Comparison of ENCODE assay signal across 8 mouse cellular contexts in the genomic region with DNA sequence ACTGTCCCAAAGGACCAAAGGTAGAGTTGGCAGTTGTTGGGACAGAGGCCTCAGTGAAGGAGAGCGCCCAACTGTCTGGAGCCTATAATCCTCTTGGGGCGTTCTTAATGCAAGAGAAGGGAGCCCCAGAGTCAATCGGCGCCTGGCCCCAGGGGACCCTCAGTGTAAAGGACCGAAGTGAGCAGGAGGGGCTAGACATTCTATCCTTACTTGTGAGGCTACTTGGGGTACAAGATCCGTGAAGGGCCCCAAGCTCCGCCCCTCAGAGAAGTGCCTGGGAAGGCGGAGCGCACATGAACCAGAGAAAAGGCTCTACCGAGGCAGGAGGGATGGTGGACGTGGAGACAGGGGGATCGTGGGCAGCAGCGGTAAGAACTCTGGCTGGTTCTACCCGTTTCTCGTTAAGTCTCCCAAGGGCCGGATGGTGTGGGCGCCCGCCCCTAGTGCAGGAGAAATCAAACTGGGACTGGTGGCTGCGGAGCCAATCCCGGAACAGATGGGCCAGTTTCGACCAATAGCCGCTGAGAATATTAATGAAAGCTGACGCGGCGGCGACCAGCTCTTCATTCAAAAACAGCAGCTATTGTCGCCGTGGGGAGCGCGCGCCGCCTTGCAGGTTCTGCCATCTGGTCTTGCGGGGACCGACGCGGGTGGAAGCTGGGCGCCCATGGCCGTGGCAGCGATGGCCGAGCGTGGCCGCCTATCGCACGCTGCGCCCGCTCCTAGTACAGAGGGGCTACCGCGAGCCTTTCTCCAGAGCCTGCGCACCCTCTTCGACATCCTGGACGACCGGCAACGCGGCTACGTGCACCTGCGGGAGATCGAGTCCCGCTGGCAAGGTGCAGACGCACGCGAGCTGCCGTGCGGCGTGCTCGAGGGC. TPM values are rescaled to one million over a fixed set of nuclear protein-coding genes. Genes with fewer than 3 reads are reported as not detected.
DNase-seq lines count a peak whose midpoint lies in the region; ATAC-seq lines count a peak whose summit lies in the region.

A gene (plus strand): TSS at position 558 of the 880 bp plus-strand sequence.

- H3K36me3 ChIP-seq in intestine, embryonic 16.5 days (ENCODE audit: control insufficient read depth, insufficient read depth, low read length): peaks cover 14% of the 10 kb centered on the region

- H3K4me3 ChIP-seq in intestine, embryonic 16.5 days (ENCODE audit: low read length): peak within 1 kb of the TSS; percentile 67

- WGBS in intestine, embryonic 16.5 days: 1% methylated on average over 65 of the region's 65 CpGs

- intact Hi-C loops in left cerebral cortex, postnatal 25 days (cut with DNase I): no loop called here

- H3K4me1 ChIP-seq in intestine, embryonic 16.5 days (ENCODE audit: control insufficient read depth, insufficient read depth, low read length): peaks cover 20% of the 10 kb centered on the region

- H3K27ac ChIP-seq in intestine, embryonic 16.5 days (ENCODE audit: low read length): peak within 1 kb of the TSS; percentile 90

- peak within 1 kb of the TSS; percentile 90 for H3K4me2 ChIP-seq in intestine, embryonic 16.5 days (ENCODE audit: low read depth, low read length)

- DNase-seq in urinary bladder, adult 2 months (ENCODE audit: low spot score): peak; percentile 61
- no peak for DNase-seq in urinary bladder, postnatal 10 days (ENCODE audit: low spot score)
- DNase-seq in embryo, embryonic 9.5 days (ENCODE audit: extremely low spot score): peak; percentile 90
- DNase-seq in gastrocnemius, postnatal 4 days (ENCODE audit: low spot score in 2 of 2): peak; percentile 60 to 82
- DNase-seq in left cerebral cortex, postnatal 25 days (ENCODE audit: low spot score in 2 of 2): peak; percentile 89 to 96
- peak; percentile 93 for DNase-seq in mesoderm, embryonic 11.5 days (ENCODE audit: low read depth, low spot score)
- peak; percentile 86 for DNase-seq in right cerebral cortex, postnatal 25 days

- ATAC-seq in intestine, embryonic 16.5 days: peak; percentile 86

- no peaks in the 10 kb centered on the region for H3K9me3 ChIP-seq in intestine, embryonic 16.5 days (ENCODE audit: control insufficient read depth, low read length)

- H3K9ac ChIP-seq in intestine, embryonic 16.5 days (ENCODE audit: low read depth, low read length): peak within 1 kb of the TSS; percentile 74

- H3K27me3 ChIP-seq in intestine, embryonic 16.5 days (replicated peaks; ENCODE audit: control insufficient read depth, insufficient read depth, low read length): no peaks in the 10 kb centered on the region

RNA-seq across cellular contexts. Expression of the gene that starts here (rescaled TPM):
- polyA plus RNA-seq in urinary bladder, adult 2 months (2012; rRNA removed): 1.6 and 2.5 TPM in 2 replicates
- total RNA-seq in gastrocnemius, postnatal 4 days (2021): 1 to 10 TPM; 6.2 TPM
- polyA plus RNA-seq in intestine, embryonic 16.5 days (2015; fragmentation: Nextera tagmentation; extraction: Ambion mirVana): 56.7 and 66.4 TPM in 2 replicates
- total RNA-seq in left cerebral cortex, postnatal 25 days (2021): 1 to 10 TPM; 1.9 to 2.5 TPM

Comparison
In these comparisons a context has a peak if more than half of its experiments do, and no peak if none do; other contexts are left out.
1. RNA of the gene that starts here (polyA plus RNA-seq): 56.7 to 66.4 TPM in intestine, embryonic 16.5 days; 1.6 to 2.5 TPM in urinary bladder, adult 2 months; every median in the first group is over 10 times any median in the second.